Mouse (Mus musculus) embryonic fibroblast, embryonic 13.5 days (primary cell): ENCODE measurements around the gene Pde6b. TPM values are rescaled to one million over a fixed set of nuclear protein-coding genes. Genes with fewer than 3 reads are reported as not detected.
A peak's percentile ranks its signal among the peaks of the same experiment; 100 is the strongest.

Experiments
- H3K27ac ChIP-seq: 2 replicates; pipeline ENCODE4 v1.5.1; 2012; ENCODE audit warnings: low read length, control low read depth, inconsistent platforms; ENCODE audit not compliant: insufficient read depth
- H3K4me1 ChIP-seq: 2 replicates; pipeline ENCODE4 v1.6.1; 2011; ENCODE audit warnings: low read length; ENCODE audit not compliant: control insufficient read depth, insufficient read depth
- H3K4me3 ChIP-seq: 2 replicates; pipeline ENCODE4 v1.5.1; 2011; ENCODE audit warnings: mild to moderate bottlenecking, control low read depth, low read length; ENCODE audit not compliant: insufficient read depth
- CTCF ChIP-seq: IDR thresholded peaks from 2 replicates; pipeline ENCODE4 v1.5.1; 2011; ENCODE audit warnings: mild to moderate bottlenecking, control low read depth, low read length, moderate library complexity, borderline replicate concordance; ENCODE audit not compliant: insufficient read depth
- POLR2A ChIP-seq: IDR thresholded peaks from 2 replicates; pipeline ENCODE4 v1.6.1; 2011; ENCODE audit warnings: low read depth, mild to moderate bottlenecking, control low read depth, low read length, moderate library complexity
- polyA plus RNA-seq: library from polyadenylated mRNA; stranded (reverse); fragments of >200 nt; gene quantifications from 2 replicates; pipeline ENCODE4 v1.2.4, GENCODE M21; 2011; ENCODE audit warnings: low read depth; ENCODE audit not compliant: missing spikeins, insufficient read length

The Pde6b gene
- polyA plus RNA-seq, 1 experiment: not detected

- H3K4me3 ChIP-seq: peak overlapping the region; percentile 5; the same call in 1 of the 2 replicates
- TF ChIP-seq POLR2A: no peak
- TF ChIP-seq CTCF: no peak
- H3K4me1 ChIP-seq: peaks cover 3% of the 10 kb centered on the region; the same call in 1 of the 2 replicates
- no peak overlapping the region for H3K27ac ChIP-seq
Observed at GRCm38 (mm10) chr5:108366328-108366983, 21.7 kb upstream of the Pde6b start.

- Histone ChIP-seq H3K27ac (no peak overlapping the region), H3K4me1 (peaks cover 3% of the 10 kb centered on the region; the same call in 1 of the 2 replicates), H3K4me3 (peak overlapping the region; percentile 5; the same call in 1 of the 2 replicates)
- TF ChIP-seq CTCF: no peak
- no peak for TF ChIP-seq POLR2A
Observed at GRCm38 (mm10) chr5:108366984-108367841, 21.0 kb upstream of the Pde6b start.

GRCm38 (mm10) chr5:108367871-108368332 is 20.3 kb upstream of the Pde6b start, which contains the start of gene Gm42517:
Gm42517 (minus strand) TSS chr5:108367922.
- no peak within 1 kb of the TSS for H3K27ac ChIP-seq
- TF ChIP-seq POLR2A (no peak), CTCF (no peak)
- H3K4me1 ChIP-seq: peaks cover 3% of the 10 kb centered on the region; the same call in 1 of the 2 replicates
- peak within 1 kb of the TSS; percentile 52 for H3K4me3 ChIP-seq

- H3K4me3 ChIP-seq: peak overlapping the region; percentile 52
Observed at GRCm38 (mm10) chr5:108368446-108368845, 19.7 kb upstream of the Pde6b start.

GRCm38 (mm10) chr5:108368851-108369621 is 19.2 kb upstream of the Pde6b start:
- Histone ChIP-seq H3K27ac (no peak overlapping the region), H3K4me3 (peak overlapping the region; percentile 52), H3K4me1 (peaks cover 3% of the 10 kb centered on the region; the same call in 1 of the 2 replicates)
- TF ChIP-seq POLR2A (no peak), CTCF (no peak)

More at GRCm38 (mm10) chr5:108368446-108368845, 19.7 kb upstream of the Pde6b start:
- TF ChIP-seq POLR2A: no peak
- TF ChIP-seq CTCF: no peak
- H3K4me1 ChIP-seq: peaks cover 3% of the 10 kb centered on the region; the same call in 1 of the 2 replicates
- H3K27ac ChIP-seq: no peak overlapping the region

GRCm38 (mm10) chr5:108369964-108370363 is 18.2 kb upstream of the Pde6b start:
- no peak overlapping the region for H3K27ac ChIP-seq
- H3K4me1 ChIP-seq: peaks cover 3% of the 10 kb centered on the region; the same call in 1 of the 2 replicates
- TF ChIP-seq POLR2A: no peak
- no peak for TF ChIP-seq CTCF
- H3K4me3 ChIP-seq: no peak overlapping the region

- Histone ChIP-seq H3K4me3 (no peak overlapping the region), H3K27ac (no peak overlapping the region), H3K4me1 (no peaks in the 10 kb centered on the region)
- no peak for TF ChIP-seq CTCF
- TF ChIP-seq POLR2A: no peak
Observed at GRCm38 (mm10) chr5:108374079-108374478, 14.1 kb upstream of the Pde6b start.

- H3K4me3 ChIP-seq: no peak overlapping the region
- TF ChIP-seq POLR2A: no peak
- no peak for TF ChIP-seq CTCF
- H3K27ac ChIP-seq: no peak overlapping the region
- H3K4me1 ChIP-seq: no peaks in the 10 kb centered on the region
Observed at GRCm38 (mm10) chr5:108376059-108376458, 12.1 kb upstream of the Pde6b start.

GRCm38 (mm10) chr5:108378346-108378745 is 9.8 kb upstream of the Pde6b start:
- no peak overlapping the region for H3K4me3 ChIP-seq
- H3K4me1 ChIP-seq: no peaks in the 10 kb centered on the region
- H3K27ac ChIP-seq: no peak overlapping the region
- TF ChIP-seq POLR2A (no peak), CTCF (no peak)

- Histone ChIP-seq H3K27ac (no peak overlapping the region), H3K4me1 (peaks cover 2% of the 10 kb centered on the region; the same call in 1 of the 2 replicates), H3K4me3 (no peak overlapping the region)
- TF ChIP-seq CTCF: no peak
- no peak for TF ChIP-seq POLR2A
Observed at GRCm38 (mm10) chr5:108385632-108386031, 2.6 kb upstream of the Pde6b start.
